Mouse (Mus musculus) kidney, adult 2 months (tissue): Measurements from ENCODE around the gene Ppme1.

ENCODE experiments used
- CTCF ChIP-seq: fragments of 200-500 bp; conservative IDR thresholded peaks from 2 replicates; pipeline ENCODE4 v1.5.1; 2011; ENCODE audit warnings: low read depth, mild to moderate bottlenecking, control low read depth, low read length, moderate library complexity, mixed read lengths; ENCODE audit not compliant: insufficient read depth, insufficient read length
- POLR2A ChIP-seq: fragments of 200-500 bp; IDR thresholded peaks from one replicate; pipeline ENCODE4 v1.6.1; 2011; ENCODE audit warnings: low read depth, low read length, control low read depth

- TF ChIP-seq CTCF (no peak), POLR2A (no peak)
These were observed 20.2 kb upstream of the Ppme1 start for GRCm38 (mm10) chr7:100392265-100392664.
